ENCODE assay signal across 29 mouse cellular contexts in the genomic region with DNA sequence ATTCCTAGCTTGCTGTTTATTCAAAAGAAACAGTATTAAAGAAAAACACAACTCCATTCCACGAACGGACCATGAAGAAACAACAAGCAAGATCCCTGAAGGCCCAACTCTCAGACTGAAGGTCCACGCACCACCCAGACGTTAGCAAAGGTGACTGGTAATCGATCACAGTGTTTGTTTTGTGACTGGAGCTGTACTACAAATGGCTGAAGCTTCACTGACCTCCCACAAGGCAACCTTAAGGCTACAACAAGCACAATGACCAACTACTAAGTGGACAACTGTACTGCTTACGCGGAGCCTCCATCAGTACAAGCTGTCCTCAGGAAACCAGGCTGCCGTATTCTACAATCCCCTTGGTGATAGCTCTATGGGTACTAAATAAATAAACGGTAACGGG. TPM values are rescaled to one million over a fixed set of nuclear protein-coding genes. Genes with fewer than 3 reads are reported as not detected.
"Had no signal": no experiment of that assay in that cellular context is flagged by ENCODE, and none has a peak within 500 bp of the region (broad histone marks: within the 10 kb centered on the region; RNA-seq: fewer than 3 reads in every experiment).

No protein-coding gene starts in this region.

- H3K9ac ChIP-seq: embryonic facial prominence, embryonic 12.5 days; embryonic facial prominence, embryonic 13.5 days; embryonic facial prominence, embryonic 15.5 days; forebrain, embryonic 12.5 days; forebrain, embryonic 13.5 days; forebrain, embryonic 15.5 days; forebrain, postnatal 0 days had no signal

- H3K9me3 ChIP-seq: embryonic facial prominence, embryonic 10.5 days; embryonic facial prominence, embryonic 12.5 days; embryonic facial prominence, embryonic 13.5 days; embryonic facial prominence, embryonic 15.5 days; forebrain, embryonic 10.5 days; forebrain, embryonic 12.5 days; forebrain, embryonic 13.5 days; forebrain, embryonic 15.5 days had no signal

- H3K4me1 ChIP-seq: embryonic facial prominence, embryonic 10.5 days; embryonic facial prominence, embryonic 12.5 days; embryonic facial prominence, embryonic 13.5 days; embryonic facial prominence, embryonic 15.5 days; forebrain, embryonic 10.5 days; forebrain, embryonic 12.5 days; forebrain, embryonic 13.5 days; forebrain, embryonic 15.5 days had no signal

- DNase-seq: cerebellum, adult 2 months; cerebellum, adult 8-10 months; cerebellum, adult 9-10 months; cerebellum, adult 9-11 months; cerebellum, postnatal 10 days; cerebellum, postnatal 14 days; cerebellum, postnatal 25 days; cerebellum, postnatal 36 days; embryo, embryonic 11 days; gastrocnemius, adult 2 months; gastrocnemius, postnatal 10 days; gastrocnemius, postnatal 14 days; gastrocnemius, postnatal 25 days; gastrocnemius, postnatal 36 days; heart, adult 18-20 months; heart, adult 2 months had no signal

- ATAC-seq: forebrain, embryonic 13.5 days; forebrain, embryonic 14.5 days; forebrain, embryonic 15.5 days; forebrain, embryonic 16.5 days; forebrain, postnatal 0 days had no signal

- H3K27me3 ChIP-seq: embryonic facial prominence, embryonic 12.5 days; embryonic facial prominence, embryonic 13.5 days; embryonic facial prominence, embryonic 15.5 days; forebrain, embryonic 12.5 days; forebrain, embryonic 13.5 days; forebrain, embryonic 15.5 days had no signal

- H3K4me3 ChIP-seq: embryonic facial prominence, embryonic 10.5 days; embryonic facial prominence, embryonic 12.5 days; embryonic facial prominence, embryonic 13.5 days; embryonic facial prominence, embryonic 15.5 days; erythroblast, embryonic 14.5 days; forebrain, embryonic 10.5 days; forebrain, embryonic 12.5 days; forebrain, embryonic 13.5 days; forebrain, embryonic 15.5 days; gastrocnemius, adult 2 months; heart, adult 2 months had no signal

- H3K4me2 ChIP-seq: embryonic facial prominence, embryonic 12.5 days; embryonic facial prominence, embryonic 13.5 days; embryonic facial prominence, embryonic 15.5 days; forebrain, embryonic 12.5 days; forebrain, embryonic 13.5 days; forebrain, embryonic 15.5 days had no signal

- H3K27ac ChIP-seq: embryonic facial prominence, embryonic 10.5 days; embryonic facial prominence, embryonic 12.5 days; embryonic facial prominence, embryonic 13.5 days; embryonic facial prominence, embryonic 15.5 days; forebrain, embryonic 10.5 days; forebrain, embryonic 12.5 days; forebrain, embryonic 13.5 days; forebrain, embryonic 15.5 days; gastrocnemius, adult 2 months; heart, adult 2 months had no signal

RNA-seq across cellular contexts. Expression of gene Ackr4, which starts 43.3 kb away (rescaled TPM):
- total RNA-seq: granulocyte monocyte progenitor cell, adult 5-6 weeks had no signal
- polyA plus RNA-seq: erythroblast, embryonic 14.5 days had no signal
